Mouse (Mus musculus) brain, adult 10 weeks (tissue): ENCODE data around the gene A930002H24Rik. TPM values are rescaled to one million over a fixed set of nuclear protein-coding genes. Genes with fewer than 3 reads are reported as not detected.

Source experiments
- polyA plus RNA-seq: library from polyadenylated mRNA; stranded (reverse); fragments of 350-450 nt; fragmentation: Illumina TruSeq; extraction: RNeasy Lipid Tissue Mini Kit (QIAGEN cat#74804); gene quantifications from one replicate; pipeline ENCODE4 v1.2.3, GENCODE M21; 2015; ENCODE audit warnings: low read depth, low replicate concordance

The A930002H24Rik gene
- polyA plus RNA-seq: not detected

DNA sequence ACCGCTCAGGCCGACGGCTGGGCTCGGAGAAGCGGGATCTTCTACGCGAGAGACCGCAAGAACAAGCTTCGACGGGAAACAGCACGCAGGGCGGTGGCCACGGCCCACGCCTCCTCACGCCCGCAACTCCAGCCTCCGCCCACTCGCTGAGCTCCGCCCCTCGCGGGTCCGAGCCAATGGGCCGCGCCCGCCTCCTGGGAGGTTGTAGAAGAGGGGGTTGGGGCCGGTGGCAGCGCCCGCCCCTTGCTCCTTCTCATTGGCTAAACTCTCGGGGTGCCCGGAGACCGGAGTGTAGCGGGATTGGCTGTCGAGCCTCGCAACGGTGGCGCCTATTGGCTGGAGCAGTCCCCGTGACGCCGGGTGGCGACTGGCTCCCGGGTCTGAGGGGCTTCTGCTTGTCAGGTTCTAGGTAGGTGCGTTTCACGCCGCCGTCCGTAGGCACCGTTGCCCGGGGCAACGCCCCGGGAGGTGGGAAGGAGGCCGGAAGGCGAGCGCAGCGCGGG, at the start of gene A930002H24Rik:
TSS of gene A930002H24Rik (minus strand) at position 145 of the 503 bp plus-strand sequence.

DNA sequence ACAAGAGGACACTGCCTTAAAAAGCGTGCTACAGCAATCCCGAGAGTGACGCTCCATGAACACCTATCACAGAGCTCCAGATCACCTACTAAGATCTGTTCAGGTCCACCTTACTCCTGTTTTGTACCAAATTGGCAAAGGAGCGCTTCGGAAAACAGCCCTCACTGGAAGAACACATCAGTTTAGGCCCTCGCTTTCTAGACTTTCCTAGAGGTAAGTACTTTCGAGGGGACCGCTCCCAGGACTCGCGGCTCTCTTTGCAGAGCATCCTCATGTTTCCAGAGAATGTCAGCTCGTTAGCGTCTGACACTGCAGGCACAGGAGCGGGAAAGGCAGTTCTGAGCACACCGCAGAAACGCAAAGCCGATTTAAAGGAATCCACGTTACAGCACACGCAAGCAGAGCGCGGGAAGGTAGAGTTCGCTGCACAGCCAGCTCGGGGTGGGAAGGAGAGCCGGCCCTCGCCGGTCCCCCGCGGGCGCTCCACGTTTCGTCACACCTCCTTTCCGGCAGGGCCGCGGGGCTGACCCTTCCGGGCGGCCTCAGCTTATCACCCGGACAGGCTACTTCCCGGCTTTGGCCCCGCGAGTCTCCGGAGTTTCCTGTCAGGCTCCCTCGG, 470 bp downstream of the A930002H24Rik start, which contains the start of gene Fer:
TSS of gene Fer (plus strand) at position 51 of the 619 bp plus-strand sequence.

Other genes with a start within 250 kb of the A930002H24Rik start
- 12.4 TPM for gene Fer, start 729 bp downstream of the A930002H24Rik start, polyA plus RNA-seq